Mouse (Mus musculus) thymus, adult 2 months (tissue): ENCODE results near the gene Vgll4. TPM values are rescaled to one million over a fixed set of nuclear protein-coding genes. Genes with fewer than 3 reads are reported as not detected.

Experiments used
- DNase-seq: peaks from one replicate; pipeline ENCODE4 v3.0.0; 2021
- H3K27ac ChIP-seq: fragments of 200-500 bp; 2 replicates; pipeline ENCODE4 v1.5.1; 2012; ENCODE audit warnings: low read length, control low read depth; ENCODE audit not compliant: control insufficient read depth, insufficient read depth
- H3K27me3 ChIP-seq: fragments of 200-500 bp; 2 replicates; pipeline ENCODE4 v1.6.1; 2012; ENCODE audit warnings: mild to moderate bottlenecking, low read length, moderate library complexity, mixed read lengths; ENCODE audit not compliant: control insufficient read depth, insufficient read depth
- H3K36me3 ChIP-seq: fragments of 200-500 bp; 2 replicates; pipeline ENCODE4 v1.6.1; 2012; ENCODE audit warnings: mild to moderate bottlenecking, low read length, moderate library complexity; ENCODE audit not compliant: control insufficient read depth, insufficient read depth
- H3K4me1 ChIP-seq: fragments of 200-500 bp; replicated peaks from 2 replicates; pipeline ENCODE4 v1.6.1; 2012; ENCODE audit warnings: low read length; ENCODE audit not compliant: control insufficient read depth, insufficient read depth
- H3K4me3 ChIP-seq: fragments of 200-500 bp; 2 replicates; pipeline ENCODE4 v1.5.1; 2012; ENCODE audit warnings: mild to moderate bottlenecking, low read length, control low read depth, moderate library complexity; ENCODE audit not compliant: control insufficient read depth, insufficient read depth
- CTCF ChIP-seq: fragments of 200-500 bp; IDR thresholded peaks from 2 replicates; pipeline ENCODE4 v1.5.1; 2012; ENCODE audit warnings: mild to moderate bottlenecking, control low read depth, low read length, moderate library complexity, borderline replicate concordance; ENCODE audit not compliant: control insufficient read depth, poor library complexity, insufficient read depth; ENCODE audit errors: extremely low read depth
- POLR2A ChIP-seq: fragments of 200-500 bp; IDR thresholded peaks from 2 replicates; pipeline ENCODE4 v1.6.1; 2012; ENCODE audit warnings: mild to moderate bottlenecking, low read length, control low read depth, moderate library complexity; ENCODE audit not compliant: control insufficient read depth, poor library complexity, insufficient read depth; ENCODE audit errors: extremely low read depth
- WGBS: fragments of 180-500 bp; shearing (Covaris S2); methylation state at CpG from one replicate; pipeline ENCODE4 v1.1.7; 2018; 5-methylcytosine and 5-hydroxymethylcytosine counted together
- polyA plus RNA-seq: library from polyadenylated mRNA; depleted of rRNA; stranded (reverse); fragments of >200 nt; gene quantifications from 2 replicates; pipeline ENCODE4 v1.2.3, GENCODE M21; 2012

The Vgll4 gene
- polyA plus RNA-seq, 1 experiment: 107 TPM

- TF ChIP-seq CTCF (no peak), POLR2A (no peak)
- no peak overlapping the region for H3K27ac ChIP-seq
- H3K4me1 ChIP-seq: peaks cover 24% of the 10 kb centered on the region
Measured at GRCm38 (mm10) chr6:114858722-114859053, 111.1 kb downstream of the Vgll4 start.

GRCm38 (mm10) chr6:114857996-114858721 lies 111.6 kb downstream of the Vgll4 start:
- H3K36me3 ChIP-seq: peaks cover 27% of the 10 kb centered on the region

More at GRCm38 (mm10) chr6:114858722-114859053, 111.1 kb downstream of the Vgll4 start:
- no peak for DNase-seq
- WGBS: 93% methylated on average over 4 of the region's 4 CpGs
- Histone ChIP-seq H3K36me3 (peaks cover 30% of the 10 kb centered on the region), H3K4me3 (no peak overlapping the region), H3K27me3 (no peaks in the 10 kb centered on the region)

DNA sequence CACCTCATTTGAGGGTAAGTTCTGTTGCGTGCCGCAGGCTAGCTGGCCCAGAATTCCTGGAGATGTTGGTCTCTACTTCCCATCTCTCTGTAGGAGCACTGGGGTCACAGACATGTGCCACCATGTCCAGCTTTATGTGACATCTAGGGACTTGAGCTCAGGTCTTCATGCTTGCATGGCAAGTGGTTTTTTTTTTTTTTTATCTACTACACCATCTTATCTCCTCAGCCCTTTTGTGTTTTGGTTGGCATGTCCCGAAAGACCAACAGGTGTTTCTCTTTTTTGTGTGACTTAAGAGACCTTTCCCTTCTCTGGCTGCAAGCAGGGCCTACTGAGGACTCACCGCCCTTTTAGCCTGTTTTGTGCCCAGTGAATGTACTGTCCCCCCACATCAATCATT lies 113.3 kb downstream of the Vgll4 start:
- peaks cover 11% of the 10 kb centered on the region for H3K36me3 ChIP-seq
- no peak for TF ChIP-seq POLR2A
- TF ChIP-seq CTCF: no peak
- H3K4me3 ChIP-seq: no peak overlapping the region
- DNase-seq: no peak
- no peaks in the 10 kb centered on the region for H3K27me3 ChIP-seq
- no peak overlapping the region for H3K27ac ChIP-seq
- peaks cover 24% of the 10 kb centered on the region for H3K4me1 ChIP-seq
- WGBS: 60% methylated on average over 4 of the region's 4 CpGs

More at GRCm38 (mm10) chr6:114857996-114858721, 111.6 kb downstream of the Vgll4 start:
- Histone ChIP-seq H3K4me3 (no peak overlapping the region), H3K4me1 (peaks cover 24% of the 10 kb centered on the region), H3K27me3 (no peaks in the 10 kb centered on the region), H3K27ac (no peak overlapping the region)
- TF ChIP-seq CTCF (no peak), POLR2A (no peak)
- WGBS: 91% methylated on average over 3 of the region's 3 CpGs
- no peak for DNase-seq

DNA sequence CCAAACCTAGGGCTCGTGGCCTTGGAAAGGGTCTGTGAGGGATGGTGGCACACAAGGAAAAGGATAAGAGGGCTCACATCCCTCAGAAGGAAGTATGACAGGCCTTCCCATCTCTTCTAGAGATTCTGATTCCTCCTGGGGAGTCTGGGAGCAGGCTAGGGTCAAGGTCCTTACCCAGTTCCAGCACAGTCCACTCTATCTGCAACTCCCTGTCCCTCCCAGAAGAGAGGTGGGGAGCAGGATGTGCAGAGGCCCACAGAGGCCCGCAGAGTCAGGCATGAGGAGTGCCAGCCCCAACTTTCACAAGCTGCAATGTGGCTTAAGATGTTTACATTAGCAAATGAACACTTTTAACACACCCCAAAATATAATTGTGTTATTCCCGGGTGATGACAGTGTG lies 114.2 kb downstream of the Vgll4 start:
- TF ChIP-seq POLR2A (no peak), CTCF (no peak)
- H3K36me3 ChIP-seq: peaks cover 2% of the 10 kb centered on the region; the same call in 1 of the 2 replicates
- peaks cover 24% of the 10 kb centered on the region for H3K4me1 ChIP-seq
- 84% methylated on average over 3 of the region's 3 CpGs for WGBS
- DNase-seq: no peak
- no peak overlapping the region for H3K27ac ChIP-seq
- no peaks in the 10 kb centered on the region for H3K27me3 ChIP-seq
- H3K4me3 ChIP-seq: no peak overlapping the region

DNA sequence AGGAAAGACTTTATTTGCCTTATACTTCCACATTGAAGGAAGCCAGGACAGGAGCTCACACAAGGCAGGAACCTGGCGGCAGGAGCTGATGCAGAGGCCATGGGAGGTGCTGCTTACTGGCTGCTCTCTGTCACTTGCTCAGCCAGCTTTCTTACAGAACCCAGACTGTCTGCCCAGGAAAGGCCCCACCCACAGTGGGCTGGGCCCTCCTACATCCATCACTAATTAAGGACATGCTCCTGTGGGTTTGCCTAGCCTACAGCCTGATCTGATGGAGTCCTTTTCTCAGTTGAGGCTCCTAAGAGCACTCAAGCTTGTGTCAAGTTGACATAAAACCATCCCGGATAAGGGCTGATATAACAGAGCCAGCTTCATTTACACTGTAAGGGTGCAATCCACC lies 115.4 kb downstream of the Vgll4 start:
- no peak for TF ChIP-seq POLR2A
- no peak for TF ChIP-seq CTCF
- 93% methylated on average over 2 of the region's 2 CpGs for WGBS
- no peak for DNase-seq
- no peak overlapping the region for H3K4me3 ChIP-seq
- no peaks in the 10 kb centered on the region for H3K27me3 ChIP-seq
- H3K4me1 ChIP-seq: peaks cover 28% of the 10 kb centered on the region
- no peak overlapping the region for H3K27ac ChIP-seq
- H3K36me3 ChIP-seq: no peaks in the 10 kb centered on the region

GRCm38 (mm10) chr6:114852739-114853138 lies 117.1 kb downstream of the Vgll4 start:
- TF ChIP-seq CTCF (no peak), POLR2A (no peak)
- 95% methylated on average over 3 of the region's 3 CpGs for WGBS

DNA sequence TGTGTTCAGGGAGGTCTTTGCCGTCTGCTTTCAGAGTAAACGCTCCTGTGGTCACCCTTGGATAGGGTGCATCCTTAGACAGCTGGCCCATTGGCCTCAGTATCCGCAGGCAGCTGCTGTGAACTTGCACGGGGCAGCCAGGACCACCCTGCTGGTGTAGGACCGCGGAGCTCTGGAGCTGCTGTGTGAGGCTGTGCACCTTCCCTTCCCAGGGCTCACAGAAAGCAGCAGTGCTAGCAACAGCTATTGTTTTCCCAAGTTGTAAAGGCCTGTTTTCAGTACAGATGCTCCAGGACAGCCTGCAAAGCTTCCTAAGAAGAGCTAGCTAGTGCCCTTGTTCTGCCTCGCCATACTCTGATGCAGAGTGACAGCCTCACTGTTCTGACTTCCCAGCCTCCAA lies 118.1 kb downstream of the Vgll4 start:
- peaks cover 25% of the 10 kb centered on the region for H3K4me1 ChIP-seq
- no peak overlapping the region for H3K4me3 ChIP-seq
- WGBS: 91% methylated on average over 7 of the region's 7 CpGs
- no peaks in the 10 kb centered on the region for H3K36me3 ChIP-seq
- H3K27me3 ChIP-seq: no peaks in the 10 kb centered on the region
- TF ChIP-seq POLR2A (no peak), CTCF (no peak)
- H3K27ac ChIP-seq: no peak overlapping the region
- no peak for DNase-seq

More at GRCm38 (mm10) chr6:114852739-114853138, 117.1 kb downstream of the Vgll4 start:
- no peak overlapping the region for H3K27ac ChIP-seq
- H3K27me3 ChIP-seq: no peaks in the 10 kb centered on the region
- H3K36me3 ChIP-seq: no peaks in the 10 kb centered on the region
- H3K4me1 ChIP-seq: peaks cover 32% of the 10 kb centered on the region
- DNase-seq: no peak
- H3K4me3 ChIP-seq: no peak overlapping the region
